Comparison of ENCODE assay signal across 27 mouse cellular contexts in the genomic region with DNA sequence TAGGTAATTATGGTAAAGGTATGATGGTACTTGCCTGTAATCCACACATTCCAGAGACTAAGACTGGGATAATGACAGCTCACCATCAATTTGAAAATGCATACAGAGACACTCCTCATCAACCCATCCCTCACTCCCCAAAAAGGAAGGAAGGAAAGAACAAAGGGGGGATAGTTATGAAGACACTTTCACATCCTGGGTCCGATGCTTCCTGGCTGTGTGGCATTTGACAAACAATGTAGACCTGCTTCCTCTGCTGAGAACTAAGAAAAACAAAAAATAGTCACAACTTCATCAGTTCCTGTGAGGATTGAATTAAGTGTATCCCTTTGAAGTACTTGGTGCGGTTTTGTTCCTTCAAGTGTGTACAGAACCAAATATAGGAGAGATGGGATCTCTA.
"Had no signal": no experiment of that assay in that cellular context is flagged by ENCODE, and none has a peak within 500 bp of the region (broad histone marks: within the 10 kb centered on the region; RNA-seq: fewer than 3 reads in every experiment).

No protein-coding gene starts in this region.

- H3K9ac ChIP-seq: heart, embryonic 12.5 days; hindbrain, embryonic 12.5 days; hindbrain, embryonic 15.5 days; kidney, embryonic 15.5 days; limb, embryonic 12.5 days; liver, embryonic 13.5 days; liver, embryonic 15.5 days had no signal

- H3K4me2 ChIP-seq: heart, embryonic 12.5 days; hindbrain, embryonic 12.5 days; hindbrain, embryonic 15.5 days; kidney, embryonic 15.5 days; limb, embryonic 12.5 days; liver, embryonic 11.5 days; liver, embryonic 13.5 days; liver, embryonic 15.5 days had no signal

- H3K36me3 ChIP-seq: heart, embryonic 10.5 days; heart, embryonic 12.5 days; hindbrain, embryonic 10.5 days; hindbrain, embryonic 12.5 days; hindbrain, embryonic 15.5 days; kidney, embryonic 15.5 days; limb, embryonic 10.5 days; limb, embryonic 12.5 days; liver, embryonic 13.5 days; liver, embryonic 15.5 days had no signal

- DNase-seq: gastrocnemius, adult 2 months; gastrocnemius, postnatal 10 days; gastrocnemius, postnatal 25 days; heart, adult 18-20 months; heart, postnatal 10 days; heart, postnatal 4 days; kidney, adult 11 months; kidney, adult 2 months; kidney, adult 9 months; kidney, postnatal 14 days; kidney, postnatal 4 days; liver; liver, embryonic 13.5 days had no signal

- H3K9me3 ChIP-seq: heart, embryonic 10.5 days; heart, embryonic 12.5 days; hindbrain, embryonic 10.5 days; hindbrain, embryonic 12.5 days; hindbrain, embryonic 15.5 days; kidney, embryonic 15.5 days; limb, embryonic 10.5 days; limb, embryonic 12.5 days; liver, embryonic 13.5 days; liver, embryonic 15.5 days had no signal

- H3K27ac ChIP-seq: gastrocnemius, adult 2 months; heart, embryonic 10.5 days; hindbrain, embryonic 10.5 days; hindbrain, embryonic 12.5 days; hindbrain, embryonic 15.5 days; kidney, embryonic 15.5 days; kidney, postnatal 0 days; layer of hippocampus, adult 2 months; left cerebral cortex, adult 2 months; limb, embryonic 10.5 days; limb, embryonic 12.5 days; liver, embryonic 13.5 days; liver, embryonic 15.5 days had no signal

- H3K4me1 ChIP-seq: heart, embryonic 10.5 days; heart, embryonic 12.5 days; hindbrain, embryonic 10.5 days; hindbrain, embryonic 12.5 days; hindbrain, embryonic 15.5 days; kidney, embryonic 15.5 days; limb, embryonic 10.5 days; limb, embryonic 12.5 days; liver, embryonic 13.5 days; liver, embryonic 15.5 days had no signal

- H3K27me3 ChIP-seq: heart, embryonic 12.5 days; hindbrain, embryonic 12.5 days; hindbrain, embryonic 15.5 days; kidney, embryonic 15.5 days; limb, embryonic 12.5 days; liver, embryonic 13.5 days; liver, embryonic 15.5 days had no signal

- ATAC-seq: intestine, embryonic 16.5 days had no signal

- H3K4me3 ChIP-seq: gastrocnemius, adult 2 months; heart, embryonic 10.5 days; heart, embryonic 12.5 days; hindbrain, embryonic 10.5 days; hindbrain, embryonic 12.5 days; hindbrain, embryonic 15.5 days; kidney, embryonic 15.5 days; layer of hippocampus, adult 2 months; left cerebral cortex, adult 2 months; limb, embryonic 10.5 days; limb, embryonic 12.5 days; liver, embryonic 13.5 days; liver, embryonic 15.5 days had no signal
